Mouse (Mus musculus) spleen, adult 2 months (tissue): Measurements from ENCODE around the gene Il11ra1.

Experiments used
- CTCF ChIP-seq: fragments of 200-500 bp; IDR thresholded peaks from 2 replicates; pipeline ENCODE4 v1.5.1; 2011; ENCODE audit warnings: mild to moderate bottlenecking, inconsistent platforms; ENCODE audit not compliant: insufficient read depth, insufficient read length, insufficient replicate concordance; ENCODE audit errors: extremely low read depth
- POLR2A ChIP-seq: fragments of 200-500 bp; IDR thresholded peaks from 2 replicates; pipeline ENCODE4 v1.6.1; 2011; ENCODE audit warnings: low read depth, low read length, inconsistent platforms

- TF ChIP-seq CTCF (no peak), POLR2A (no peak)
Measured at GRCm38 (mm10) chr4:41716834-41717233, 17.0 kb downstream of the Il11ra1 start.
